Mouse (Mus musculus) liver, embryonic 16.5 days (tissue): ENCODE data around the gene Ephb4. TPM values are rescaled to one million over a fixed set of nuclear protein-coding genes. Genes with fewer than 3 reads are reported as not detected.

Source experiments
- ATAC-seq: fragments of 200-750 bp; cut with Nextera tagmentation; 2 replicates; pipeline ENCODE4 v1.8.0; 2017; ENCODE audit warnings: low read depth, mild to moderate bottlenecking, moderate number of reproducible peaks, moderate library complexity
- H3K27ac ChIP-seq: fragments of 300-500 bp; sonication (generic); 2 replicates; pipeline ENCODE4 v1.5.1; 2014; ENCODE audit warnings: mild to moderate bottlenecking, low read length
- H3K27me3 ChIP-seq: fragments of 300-500 bp; sonication (generic); 2 replicates; pipeline ENCODE4 v1.6.1; 2014; ENCODE audit warnings: low read depth, low read length, mixed read lengths; ENCODE audit not compliant: control insufficient read depth, insufficient read depth
- H3K36me3 ChIP-seq: fragments of 300-500 bp; sonication (generic); 2 replicates; pipeline ENCODE4 v1.6.1; 2014; ENCODE audit warnings: mild to moderate bottlenecking; ENCODE audit not compliant: control insufficient read depth, insufficient read depth
- H3K4me1 ChIP-seq: fragments of 300-500 bp; sonication (generic); 2 replicates; pipeline ENCODE4 v1.6.1; 2014; ENCODE audit warnings: low read depth, low read length, mixed read lengths; ENCODE audit not compliant: control insufficient read depth
- H3K4me2 ChIP-seq: fragments of 300-500 bp; sonication (generic); 2 replicates; pipeline ENCODE4 v1.6.1; 2014; ENCODE audit warnings: low read depth, low read length, mixed read lengths
- H3K4me3 ChIP-seq: fragments of 300-500 bp; sonication (generic); 2 replicates; pipeline ENCODE4 v1.5.1; 2014; ENCODE audit warnings: low read depth, mild to moderate bottlenecking, low read length
- H3K9ac ChIP-seq: fragments of 300-500 bp; sonication (generic); 2 replicates; pipeline ENCODE4 v1.6.1; 2014; ENCODE audit warnings: low read depth, low read length
- H3K9me3 ChIP-seq: fragments of 300-500 bp; sonication (generic); replicated peaks from 2 replicates; pipeline ENCODE4 v1.6.1; 2016; ENCODE audit warnings: low read length; ENCODE audit not compliant: control insufficient read depth
- whole genome bisulfite sequencing: fragments of 180-500 bp; shearing (Covaris S2); extraction: QIAGEN DNeasy Blood & Tissue Kit; methylation state at CpG from one replicate; pipeline ENCODE4 v1.1.7; 2014; ENCODE audit not compliant: insufficient replicate concordance; 5-methylcytosine and 5-hydroxymethylcytosine counted together
- polyA plus RNA-seq: library from polyadenylated mRNA; unstranded; fragments of >200 nt; fragmentation: Nextera tagmentation; extraction: Ambion mirVana; gene quantifications from 2 replicates; pipeline ENCODE4 v1.2.1, GENCODE M21; 2015

Ephb4 gene
- polyA plus RNA-seq, 1 experiment from 2014 or later = 9.1 TPM

DNA sequence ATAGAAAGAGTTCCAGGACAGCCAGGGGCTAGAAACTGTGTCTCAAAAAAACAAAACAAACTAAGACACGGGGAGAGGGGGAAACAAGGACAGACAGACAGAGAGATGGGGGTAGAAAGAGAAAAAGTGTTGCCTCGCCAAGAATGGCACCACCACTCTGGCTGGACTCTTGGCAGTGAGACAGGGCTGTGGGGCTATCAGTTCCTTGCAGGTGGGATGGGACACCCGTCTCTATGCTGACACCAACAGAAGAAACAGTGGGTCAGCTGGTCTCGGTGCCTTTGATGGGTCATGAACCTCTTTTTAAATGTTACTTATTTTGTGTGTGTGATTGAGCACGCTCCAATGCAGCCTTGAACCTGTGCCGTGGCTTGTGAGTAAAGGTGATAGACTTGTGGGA is 9.7 kb upstream of the Ephb4 start:
- Histone ChIP-seq H3K4me2 (no peak overlapping the region), H3K4me3 (no peak overlapping the region), H3K27me3 (no peaks in the 10 kb centered on the region), H3K4me1 (peaks cover 10% of the 10 kb centered on the region), H3K9ac (no peak overlapping the region), H3K36me3 (no peaks in the 10 kb centered on the region), H3K9me3 (no peaks in the 10 kb centered on the region), H3K27ac (no peak overlapping the region)
- ATAC-seq = no peak
- WGBS = 51% methylated on average over 6 of the region's 6 CpGs

DNA sequence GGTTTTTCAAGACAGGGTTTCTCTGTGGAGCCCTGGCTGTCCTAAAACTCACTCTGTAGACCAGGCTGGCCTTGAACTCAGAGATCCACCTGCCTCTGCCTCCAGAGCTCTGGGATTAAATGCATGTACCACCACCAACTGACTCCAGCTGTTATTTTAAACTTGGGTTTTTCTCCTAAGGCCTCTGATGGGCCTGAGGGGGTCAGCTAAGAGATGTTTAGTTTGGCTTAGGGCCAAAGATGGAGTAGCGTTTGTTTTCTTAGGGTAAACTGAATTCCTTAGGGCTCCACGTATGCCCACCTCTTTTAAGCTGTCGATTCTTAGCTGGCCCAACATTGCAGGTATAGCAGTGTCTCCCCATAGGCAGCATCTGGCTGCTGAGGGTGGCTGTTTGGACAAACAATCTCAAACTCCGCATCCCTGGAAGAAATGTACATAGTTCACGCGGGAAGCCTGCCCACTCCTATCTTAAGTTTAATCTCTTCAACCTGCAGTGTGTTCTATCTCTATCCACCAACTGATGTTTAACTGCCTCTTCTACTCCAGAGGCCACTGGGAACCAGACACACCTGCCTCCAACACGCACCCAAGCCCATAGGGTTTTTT is 7.4 kb upstream of the Ephb4 start:
- Histone ChIP-seq H3K4me3 (no peak overlapping the region), H3K9ac (no peak overlapping the region), H3K27me3 (peaks cover 3% of the 10 kb centered on the region; the same call in 1 of the 2 replicates), H3K36me3 (no peaks in the 10 kb centered on the region), H3K4me1 (peaks cover 11% of the 10 kb centered on the region), H3K27ac (no peak overlapping the region), H3K9me3 (no peaks in the 10 kb centered on the region), H3K4me2 (no peak overlapping the region)
- 60% methylated on average over 7 of the region's 7 CpGs for WGBS
- ATAC-seq = no peak

DNA sequence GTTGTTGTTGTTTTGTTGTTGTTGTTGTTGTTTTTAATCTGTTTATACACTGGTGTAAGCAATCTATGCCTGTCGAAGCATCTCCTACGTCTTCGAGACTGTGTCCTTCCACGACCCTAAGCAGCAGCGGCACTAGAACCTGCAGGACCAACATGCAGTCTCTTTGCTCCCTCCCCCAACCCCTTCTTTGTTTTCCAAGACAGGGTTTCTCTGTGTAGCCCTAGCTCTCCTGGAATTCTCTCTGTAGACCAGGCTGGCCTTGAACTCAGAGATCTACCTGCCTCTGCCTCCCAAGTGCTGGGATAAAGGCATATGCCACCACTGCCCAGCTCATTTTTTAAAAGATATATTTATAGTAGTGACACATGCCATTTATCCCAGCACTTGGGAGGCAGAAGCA is 6.5 kb upstream of the Ephb4 start:
- peaks cover 12% of the 10 kb centered on the region for H3K27me3 ChIP-seq
- no peak overlapping the region for H3K4me2 ChIP-seq

DNA sequence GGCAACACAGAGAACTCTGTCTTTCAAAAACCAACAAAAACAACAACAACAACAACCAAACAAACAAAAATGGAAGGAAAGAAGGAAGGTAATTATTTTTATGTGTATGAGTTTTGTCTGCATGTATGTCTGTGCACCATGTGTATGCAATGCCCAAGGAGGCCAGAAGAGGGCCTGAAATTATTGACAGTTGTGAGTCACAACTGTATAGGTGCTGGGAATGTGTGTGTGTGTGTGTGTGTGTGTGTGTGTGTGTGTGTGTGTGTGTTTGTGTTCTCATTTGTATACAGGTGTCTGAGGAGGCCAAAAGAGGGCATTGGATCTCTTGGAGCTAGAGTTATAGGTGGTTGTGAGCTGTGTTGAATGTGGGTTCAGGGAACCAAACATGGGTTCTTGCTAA is 6.0 kb upstream of the Ephb4 start:
- Histone ChIP-seq H3K36me3 (no peaks in the 10 kb centered on the region), H3K9ac (no peak overlapping the region), H3K9me3 (no peaks in the 10 kb centered on the region), H3K4me2 (no peak overlapping the region), H3K27me3 (peaks cover 16% of the 10 kb centered on the region), H3K4me3 (no peak overlapping the region), H3K4me1 (peaks cover 10% of the 10 kb centered on the region), H3K27ac (no peak overlapping the region)
- no peak for ATAC-seq

More for the DNA sequence above, 6.5 kb upstream of the Ephb4 start:
- Histone ChIP-seq H3K36me3 (no peaks in the 10 kb centered on the region), H3K27ac (no peak overlapping the region), H3K4me3 (no peak overlapping the region), H3K4me1 (peaks cover 10% of the 10 kb centered on the region), H3K9ac (no peak overlapping the region), H3K9me3 (no peaks in the 10 kb centered on the region)
- ATAC-seq = no peak
- 74% methylated on average over 5 of the region's 5 CpGs for WGBS

DNA sequence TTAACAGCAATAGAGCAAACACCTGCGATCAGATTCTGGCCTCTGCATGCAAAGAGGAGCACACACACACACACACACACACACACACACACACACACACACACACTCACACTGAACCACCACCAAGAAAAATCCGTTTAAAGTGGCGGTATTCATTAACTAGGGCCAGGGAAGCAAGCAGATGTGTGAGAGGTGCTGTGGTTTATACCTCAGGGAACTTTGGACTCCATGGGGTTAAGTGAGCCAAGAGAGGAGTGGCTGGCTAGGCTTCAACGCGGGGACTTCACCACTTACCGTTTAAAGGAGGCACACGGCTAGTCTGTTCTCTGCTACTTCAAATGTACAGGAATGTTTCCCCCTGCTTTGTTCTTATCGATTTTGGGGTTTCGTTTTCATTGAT is 4.1 kb upstream of the Ephb4 start:
- Histone ChIP-seq H3K4me3 (no peak overlapping the region), H3K4me2 (no peak overlapping the region), H3K4me1 (peaks cover 4% of the 10 kb centered on the region), H3K27me3 (peaks cover 36% of the 10 kb centered on the region), H3K9ac (no peak overlapping the region), H3K9me3 (no peaks in the 10 kb centered on the region), H3K36me3 (no peaks in the 10 kb centered on the region), H3K27ac (peak overlapping the region; percentile 71)
- 23% methylated on average over 9 of the region's 9 CpGs for WGBS
- peak; percentile 61 for ATAC-seq

DNA sequence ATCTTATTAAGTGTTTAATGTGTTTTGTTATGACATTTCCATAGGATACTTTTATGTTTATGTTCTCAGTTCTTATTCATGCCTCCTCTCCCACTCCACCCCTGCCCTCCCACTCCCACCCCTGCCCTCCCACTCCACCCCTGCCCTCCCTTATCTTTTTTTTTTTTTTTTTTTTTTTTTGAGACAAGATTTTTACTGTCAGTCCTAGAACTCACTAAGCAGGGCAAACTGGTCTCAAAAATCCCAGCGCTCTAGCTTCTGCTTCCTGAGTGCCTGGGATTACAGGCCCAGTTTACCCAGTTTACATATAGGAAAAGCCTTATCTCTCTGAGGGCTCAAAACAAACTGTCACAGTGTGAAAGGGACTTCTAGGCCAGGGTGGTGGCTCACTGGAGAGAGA is 3.5 kb upstream of the Ephb4 start:
- Histone ChIP-seq H3K27ac (peak overlapping the region; percentile 71), H3K4me2 (no peak overlapping the region), H3K4me1 (peaks cover 4% of the 10 kb centered on the region), H3K36me3 (no peaks in the 10 kb centered on the region), H3K9ac (no peak overlapping the region), H3K9me3 (no peaks in the 10 kb centered on the region), H3K4me3 (no peak overlapping the region), H3K27me3 (peaks cover 41% of the 10 kb centered on the region)
- no peak for ATAC-seq
- 64% methylated on average over 1 of the region's 1 CpGs for WGBS

DNA sequence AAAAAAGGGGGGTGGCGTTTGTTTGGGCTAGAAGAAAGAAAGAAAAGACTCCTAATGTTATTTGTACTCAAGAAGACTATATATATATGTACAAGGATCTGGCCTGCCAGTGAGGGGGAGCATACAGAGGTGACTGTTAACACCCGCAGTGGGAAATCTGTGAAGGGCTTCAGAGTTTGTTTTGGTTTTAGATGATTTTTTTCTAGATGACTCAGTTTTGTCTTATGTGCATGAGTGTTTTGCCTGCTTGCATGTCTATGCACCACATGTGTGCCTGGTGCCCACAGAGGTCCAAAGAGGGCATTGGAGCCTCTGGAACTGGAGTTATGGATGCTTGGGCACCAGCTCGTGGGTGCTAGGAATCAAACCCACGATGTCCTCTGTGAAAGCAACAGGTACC is 2.9 kb upstream of the Ephb4 start:
- Histone ChIP-seq H3K36me3 (no peaks in the 10 kb centered on the region), H3K4me1 (peaks cover 4% of the 10 kb centered on the region), H3K4me3 (no peak overlapping the region), H3K27me3 (peaks cover 47% of the 10 kb centered on the region), H3K4me2 (no peak overlapping the region), H3K9ac (no peak overlapping the region), H3K27ac (peak overlapping the region; percentile 71), H3K9me3 (no peaks in the 10 kb centered on the region)
- 50% methylated on average over 4 of the region's 4 CpGs for WGBS
- no peak for ATAC-seq

DNA sequence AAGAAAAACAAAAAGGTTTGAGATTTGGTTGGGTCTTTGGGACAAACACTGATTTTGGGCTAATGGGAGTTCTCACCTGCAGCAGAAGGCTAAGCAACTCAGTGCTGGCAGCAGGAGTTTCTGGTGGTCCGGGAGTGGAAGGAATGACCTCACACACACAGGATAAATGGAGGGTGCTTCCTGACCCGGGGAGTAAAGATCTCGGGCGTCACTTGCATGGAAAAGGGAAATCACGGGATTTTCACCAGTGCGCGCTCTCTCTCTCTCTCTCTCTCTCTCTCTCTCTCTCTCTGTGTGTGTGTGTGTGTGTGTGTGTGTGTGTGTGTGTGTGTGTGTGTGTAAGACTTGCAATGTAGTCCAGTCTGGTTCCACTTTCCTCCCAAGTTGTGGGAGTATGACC is 2.1 kb upstream of the Ephb4 start:
- no peak overlapping the region for H3K4me2 ChIP-seq
- H3K36me3 ChIP-seq = no peaks in the 10 kb centered on the region
- H3K4me1 ChIP-seq = peaks cover 4% of the 10 kb centered on the region
- no peaks in the 10 kb centered on the region for H3K9me3 ChIP-seq
- H3K4me3 ChIP-seq = no peak overlapping the region
- 34% methylated on average over 7 of the region's 7 CpGs for WGBS
- peaks cover 47% of the 10 kb centered on the region for H3K27me3 ChIP-seq
- H3K9ac ChIP-seq = no peak overlapping the region
- ATAC-seq = no peak
- peak overlapping the region; percentile 41 for H3K27ac ChIP-seq

DNA sequence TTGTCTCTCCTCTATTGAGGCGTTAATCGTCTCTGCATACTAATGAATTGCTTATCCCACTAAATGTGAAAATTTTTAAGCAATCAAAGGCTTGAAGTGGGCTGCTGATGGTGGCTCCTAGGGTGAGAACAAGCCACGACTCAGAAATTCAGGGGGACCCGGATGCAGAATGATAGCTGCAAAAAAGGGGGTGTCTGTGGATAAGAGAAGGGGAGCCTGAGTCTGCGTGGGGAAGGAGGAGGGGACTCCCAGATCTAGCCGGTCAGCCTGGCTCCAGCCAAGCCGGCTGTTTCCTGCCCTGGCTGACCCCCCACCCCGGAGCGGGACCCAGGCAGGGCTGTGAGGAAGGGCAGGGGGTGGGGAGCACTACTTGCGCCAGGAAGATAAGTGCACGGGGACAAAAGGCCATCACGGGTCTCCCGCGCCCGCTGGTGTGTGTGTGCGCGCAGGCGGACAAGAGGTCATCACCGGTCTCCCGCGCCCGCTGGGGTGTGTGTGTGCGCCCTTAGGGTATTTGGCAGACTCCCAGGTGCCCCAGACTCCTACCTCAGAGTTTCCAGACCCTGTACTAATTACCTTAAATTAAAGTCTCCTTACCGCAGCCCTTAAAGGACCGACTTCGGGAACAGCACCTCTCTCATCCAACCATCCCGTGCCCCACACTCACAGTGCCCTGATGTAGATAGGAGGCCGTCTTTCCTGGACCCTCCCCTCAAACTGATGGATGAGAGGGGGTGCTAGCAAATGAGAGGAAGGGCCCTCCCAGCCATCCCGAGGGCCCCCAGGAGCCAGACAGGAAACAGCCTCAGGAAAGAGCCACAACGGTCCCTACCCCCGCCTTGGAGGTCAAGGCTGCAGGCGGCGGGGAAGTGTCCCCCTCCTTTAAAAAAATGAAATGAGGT is 1.2 kb upstream of the Ephb4 start:
- Histone ChIP-seq H3K9me3 (no peaks in the 10 kb centered on the region), H3K9ac (no peak overlapping the region), H3K4me1 (peaks cover 4% of the 10 kb centered on the region), H3K36me3 (no peaks in the 10 kb centered on the region), H3K4me2 (peak overlapping the region; percentile 45), H3K27me3 (peaks cover 47% of the 10 kb centered on the region), H3K4me3 (peak overlapping the region; percentile 19), H3K27ac (peak overlapping the region; percentile 57)
- peak; percentile 52 for ATAC-seq
- WGBS = 2% methylated on average over 33 of the region's 33 CpGs
